Mouse (Mus musculus): Measurements from ENCODE around the gene Tpm3. TPM values are rescaled to one million over a fixed set of nuclear protein-coding genes. Genes with fewer than 3 reads are reported as not detected.

The Tpm3 gene
- polyA plus RNA-seq, 1 experiment from 2014 or later, result 496 TPM

- Histone ChIP-seq H3K27me3 (no peaks in the 10 kb centered on the region), H3K4me2 (no peak overlapping the region), H3K4me3 (no peak overlapping the region), H3K9me3 (no peaks in the 10 kb centered on the region), H3K27ac (no peak overlapping the region), H3K36me3 (no peaks in the 10 kb centered on the region), H3K9ac (no peak overlapping the region), H3K4me1 (no peaks in the 10 kb centered on the region)
- no peak for ATAC-seq (ENCODE audit: insufficient number of reproducible peaks, insufficient read depth, low FRiP score, low TSS enrichment, low read depth)
- 68% methylated on average over 7 of the region's 7 CpGs for WGBS
These were observed 2.8 kb upstream of the Tpm3 start for GRCm38 (mm10) chr3:90069688-90070087.

GRCm38 (mm10) chr3:90076921-90077716 is 4.7 kb downstream of the Tpm3 start:
- no peaks in the 10 kb centered on the region for H3K9me3 ChIP-seq
- H3K9ac ChIP-seq, result 0 out of 2 replicates have a peak overlapping the region, but pooled peaks have one; percentile 51
- H3K36me3 ChIP-seq, result no peaks in the 10 kb centered on the region
- 17% methylated on average over 5 of the region's 5 CpGs for WGBS
- peaks cover 25% of the 10 kb centered on the region for H3K4me1 ChIP-seq
- H3K4me3 ChIP-seq, result 0 out of 2 replicates have a peak overlapping the region, but pooled peaks have one; percentile 2
- peak overlapping the region; percentile 43 for H3K4me2 ChIP-seq
- no peak overlapping the region for H3K27ac ChIP-seq
- no peaks in the 10 kb centered on the region for H3K27me3 ChIP-seq
- no peak for ATAC-seq (ENCODE audit: insufficient number of reproducible peaks, insufficient read depth, low FRiP score, low TSS enrichment, low read depth)

- no peak for ATAC-seq (ENCODE audit: insufficient number of reproducible peaks, insufficient read depth, low FRiP score, low TSS enrichment, low read depth)
- no peak overlapping the region for H3K4me3 ChIP-seq
- H3K4me1 ChIP-seq, result peaks cover 35% of the 10 kb centered on the region
- no peaks in the 10 kb centered on the region for H3K36me3 ChIP-seq
- no peaks in the 10 kb centered on the region for H3K27me3 ChIP-seq
- no peak overlapping the region for H3K4me2 ChIP-seq
- no peaks in the 10 kb centered on the region for H3K9me3 ChIP-seq
- H3K27ac ChIP-seq, result 0 out of 2 replicates have a peak overlapping the region, but pooled peaks have one; percentile 39
- H3K9ac ChIP-seq, result no peak overlapping the region
- 52% methylated on average over 5 of the region's 5 CpGs for WGBS
These were observed 5.8 kb downstream of the Tpm3 start for GRCm38 (mm10) chr3:90078224-90078623.

GRCm38 (mm10) chr3:90079133-90079762 is 6.8 kb downstream of the Tpm3 start:
- no peaks in the 10 kb centered on the region for H3K36me3 ChIP-seq
- H3K9me3 ChIP-seq, result no peaks in the 10 kb centered on the region
- peak overlapping the region; percentile 98 for H3K27ac ChIP-seq
- WGBS, result under 1% methylated on average over 33 of the region's 33 CpGs
- H3K27me3 ChIP-seq, result no peaks in the 10 kb centered on the region
- H3K4me2 ChIP-seq, result peak overlapping the region; percentile 75
- peak; percentile 93 for ATAC-seq (ENCODE audit: insufficient number of reproducible peaks, insufficient read depth, low FRiP score, low TSS enrichment, low read depth)
- peak overlapping the region; percentile 88 for H3K9ac ChIP-seq
- peak overlapping the region; percentile 89 for H3K4me3 ChIP-seq
- peaks cover 46% of the 10 kb centered on the region for H3K4me1 ChIP-seq

- Histone ChIP-seq H3K27me3 (no peaks in the 10 kb centered on the region), H3K36me3 (no peaks in the 10 kb centered on the region), H3K27ac (peak overlapping the region; percentile 98), H3K4me1 (peaks cover 52% of the 10 kb centered on the region), H3K4me2 (peak overlapping the region; percentile 75), H3K9ac (peak overlapping the region; percentile 88), H3K9me3 (no peaks in the 10 kb centered on the region), H3K4me3 (peak overlapping the region; percentile 89)
- WGBS, result under 1% methylated on average over 53 of the region's 53 CpGs
- peak; percentile 61 for ATAC-seq (ENCODE audit: insufficient number of reproducible peaks, insufficient read depth, low FRiP score, low TSS enrichment, low read depth)
These were observed 7.5 kb downstream of the Tpm3 start for GRCm38 (mm10) chr3:90079763-90080497.

GRCm38 (mm10) chr3:90080498-90080863 is 8.0 kb downstream of the Tpm3 start:
- Histone ChIP-seq H3K27me3 (no peaks in the 10 kb centered on the region), H3K27ac (peak overlapping the region; percentile 98), H3K4me2 (peak overlapping the region; percentile 75), H3K36me3 (no peaks in the 10 kb centered on the region), H3K4me1 (peaks cover 58% of the 10 kb centered on the region), H3K9ac (peak overlapping the region; percentile 88), H3K9me3 (no peaks in the 10 kb centered on the region), H3K4me3 (peak overlapping the region; percentile 89)
- no peak for ATAC-seq (ENCODE audit: insufficient number of reproducible peaks, insufficient read depth, low FRiP score, low TSS enrichment, low read depth)
- 3% methylated on average over 6 of the region's 6 CpGs for WGBS

- Histone ChIP-seq H3K9ac (peak overlapping the region; percentile 52), H3K36me3 (peaks cover 7% of the 10 kb centered on the region), H3K27me3 (no peaks in the 10 kb centered on the region), H3K27ac (no peak overlapping the region), H3K4me3 (peak overlapping the region; percentile 89), H3K9me3 (no peaks in the 10 kb centered on the region), H3K4me2 (peak overlapping the region; percentile 75), H3K4me1 (peaks cover 58% of the 10 kb centered on the region)
- 74% methylated on average over 5 of the region's 5 CpGs for WGBS
- ATAC-seq (ENCODE audit: insufficient number of reproducible peaks, insufficient read depth, low FRiP score, low TSS enrichment, low read depth), result no peak
These were observed 9.2 kb downstream of the Tpm3 start for GRCm38 (mm10) chr3:90081365-90082240.

- H3K9me3 ChIP-seq, result no peaks in the 10 kb centered on the region
- H3K4me1 ChIP-seq, result peaks cover 51% of the 10 kb centered on the region
- H3K9ac ChIP-seq, result peak overlapping the region; percentile 49; the same call in 1 of the 2 replicates
- peak overlapping the region; percentile 24 for H3K4me2 ChIP-seq
- H3K4me3 ChIP-seq, result no peak overlapping the region
- peaks cover 20% of the 10 kb centered on the region for H3K36me3 ChIP-seq
- no peak for ATAC-seq (ENCODE audit: insufficient number of reproducible peaks, insufficient read depth, low FRiP score, low TSS enrichment, low read depth)
- 58% methylated on average over 5 of the region's 5 CpGs for WGBS
- H3K27me3 ChIP-seq, result no peaks in the 10 kb centered on the region
- H3K27ac ChIP-seq, result peak overlapping the region; percentile 48
These were observed 10.6 kb downstream of the Tpm3 start for GRCm38 (mm10) chr3:90083034-90083433.

- no peak overlapping the region for H3K27ac ChIP-seq
- H3K9ac ChIP-seq, result 0 out of 2 replicates have a peak overlapping the region, but pooled peaks have one; percentile 49
- H3K4me1 ChIP-seq, result peaks cover 48% of the 10 kb centered on the region
- 56% methylated on average over 3 of the region's 3 CpGs for WGBS
- peaks cover 28% of the 10 kb centered on the region for H3K36me3 ChIP-seq
- no peaks in the 10 kb centered on the region for H3K27me3 ChIP-seq
- ATAC-seq (ENCODE audit: insufficient number of reproducible peaks, insufficient read depth, low FRiP score, low TSS enrichment, low read depth), result no peak
- H3K4me2 ChIP-seq, result peak overlapping the region; percentile 24; the same call in 1 of the 2 replicates
- no peaks in the 10 kb centered on the region for H3K9me3 ChIP-seq
- H3K4me3 ChIP-seq, result no peak overlapping the region
These were observed 11.4 kb downstream of the Tpm3 start for GRCm38 (mm10) chr3:90083698-90084324.

- peaks cover 38% of the 10 kb centered on the region for H3K36me3 ChIP-seq
- H3K9me3 ChIP-seq, result no peaks in the 10 kb centered on the region
- H3K27ac ChIP-seq, result peak overlapping the region; percentile 44; the same call in 1 of the 2 replicates
- ATAC-seq (ENCODE audit: insufficient number of reproducible peaks, insufficient read depth, low FRiP score, low TSS enrichment, low read depth), result no peak
- peaks cover 46% of the 10 kb centered on the region for H3K4me1 ChIP-seq
- no peak overlapping the region for H3K4me2 ChIP-seq
- H3K9ac ChIP-seq, result no peak overlapping the region
- H3K27me3 ChIP-seq, result no peaks in the 10 kb centered on the region
- 83% methylated on average over 4 of the region's 4 CpGs for WGBS
- H3K4me3 ChIP-seq, result no peak overlapping the region
These were observed 12.3 kb downstream of the Tpm3 start for GRCm38 (mm10) chr3:90084790-90085189.

All from embryonic facial prominence, embryonic 13.5 days (tissue).